Mouse (Mus musculus) neural tube, embryonic 15.5 days (tissue): ENCODE results near the gene Rcor3. TPM values are rescaled to one million over a fixed set of nuclear protein-coding genes. Genes with fewer than 3 reads are reported as not detected.
A peak's percentile ranks its signal among the peaks of the same experiment; 100 is the strongest.

Experiments
- ATAC-seq: fragments of 200-750 bp; cut with Nextera tagmentation; 2 replicates; pipeline ENCODE4 v1.8.0; 2017; ENCODE audit warnings: mild to moderate bottlenecking, moderate TSS enrichment, moderate library complexity; ENCODE audit not compliant: low FRiP score
- H3K27ac ChIP-seq: fragments of 300-500 bp; sonication (generic); replicated peaks from 2 replicates; pipeline ENCODE4 v1.5.1; 2015; ENCODE audit warnings: mild to moderate bottlenecking, inconsistent platforms
- H3K27me3 ChIP-seq: fragments of 300-500 bp; sonication (generic); replicated peaks from 2 replicates; pipeline ENCODE4 v1.6.1; 2015; ENCODE audit warnings: inconsistent platforms
- H3K36me3 ChIP-seq: fragments of 300-500 bp; sonication (generic); 2 replicates; pipeline ENCODE4 v1.6.1; 2015; ENCODE audit warnings: inconsistent platforms
- H3K4me1 ChIP-seq: fragments of 300-500 bp; sonication (generic); 2 replicates; pipeline ENCODE4 v1.6.1; 2015; ENCODE audit warnings: inconsistent platforms
- H3K4me2 ChIP-seq: fragments of 300-500 bp; sonication (generic); 2 replicates; pipeline ENCODE4 v1.6.1; 2015; ENCODE audit warnings: inconsistent platforms, mild to moderate bottlenecking, moderate library complexity
- H3K4me3 ChIP-seq: fragments of 300-500 bp; sonication (generic); replicated peaks from 2 replicates; pipeline ENCODE4 v1.5.1; 2015; ENCODE audit warnings: mild to moderate bottlenecking, inconsistent platforms
- H3K9ac ChIP-seq: fragments of 300-500 bp; sonication (generic); replicated peaks from 2 replicates; pipeline ENCODE4 v1.6.1; 2015; ENCODE audit warnings: mild to moderate bottlenecking, inconsistent platforms
- H3K9me3 ChIP-seq: fragments of 300-500 bp; sonication (generic); replicated peaks from 2 replicates; pipeline ENCODE4 v1.6.1; 2016; ENCODE audit warnings: inconsistent platforms
- WGBS: fragments of 180-500 bp; shearing (Covaris S2); methylation state at CpG from one replicate; pipeline ENCODE4 v1.1.7; 2015; ENCODE audit warnings: mixed read lengths; 5-methylcytosine and 5-hydroxymethylcytosine counted together
- polyA plus RNA-seq: library from polyadenylated mRNA; unstranded; fragments of >200 nt; fragmentation: Nextera tagmentation; extraction: Ambion mirVana; gene quantifications from 2 replicates; pipeline ENCODE4 v1.2.1, GENCODE M21; 2015

Gene Rcor3
- polyA plus RNA-seq, result 36.0 and 38.3 TPM in 2 replicates

DNA sequence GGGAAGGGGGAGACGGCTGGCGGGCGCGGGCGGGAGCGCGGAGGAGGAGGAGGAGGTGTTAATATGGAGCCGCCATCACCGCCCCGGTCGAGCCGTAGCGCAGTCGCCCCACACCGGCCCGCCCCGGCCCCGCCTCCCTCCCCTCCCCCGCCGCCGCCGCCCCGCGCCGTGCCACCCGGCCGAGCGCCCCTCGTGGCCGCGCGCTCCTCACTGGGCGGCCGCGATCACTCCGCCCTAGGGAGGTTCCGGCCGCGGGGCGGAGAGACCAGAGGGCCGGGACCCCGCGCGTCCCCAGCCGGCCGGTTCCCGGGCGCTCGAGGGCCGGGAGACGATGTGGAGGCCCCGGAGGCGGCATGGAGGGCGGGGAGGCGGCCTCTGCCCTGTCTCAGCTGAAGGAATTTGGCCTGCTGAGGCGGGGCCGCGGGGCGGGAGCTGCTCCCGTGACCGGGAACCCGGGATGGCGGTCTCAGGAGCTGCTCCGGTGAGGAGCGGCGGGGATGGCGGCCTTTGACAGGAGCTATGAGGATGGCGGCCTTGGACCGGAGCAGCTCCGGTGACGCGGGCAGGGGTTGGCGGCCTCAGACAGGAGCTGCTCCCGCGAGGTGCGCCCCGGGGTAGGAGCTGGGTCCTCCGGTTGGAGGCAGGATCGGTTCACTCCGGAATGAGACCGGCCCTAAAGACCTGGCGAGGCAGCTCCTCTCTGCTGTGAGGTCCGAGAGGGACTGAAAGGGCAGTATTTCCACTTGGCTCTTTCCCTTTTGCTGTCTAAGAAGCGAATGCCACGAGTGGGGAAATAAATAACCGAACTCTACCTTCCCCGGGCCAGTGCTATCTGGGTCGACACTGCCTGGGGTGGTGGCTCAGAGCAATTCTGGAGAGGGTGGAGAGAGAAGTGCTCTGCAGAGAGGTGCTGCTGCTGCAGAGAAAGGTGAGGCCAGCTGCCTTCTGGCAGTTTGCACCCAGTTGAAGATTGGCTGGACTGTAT lies at the start of gene Rcor3:
Gene Rcor3, minus strand, starts transcription at position 137 of the 985 bp plus-strand sequence.
- Histone ChIP-seq H3K27ac (peak within 1 kb of the TSS; percentile 99), H3K4me1 (peaks cover 25% of the 10 kb centered on the region), H3K4me2 (peak within 1 kb of the TSS; percentile 82), H3K4me3 (peak within 1 kb of the TSS; percentile 86), H3K36me3 (no peaks in the 10 kb centered on the region), H3K9ac (peak within 1 kb of the TSS; percentile 98), H3K9me3 (no peaks in the 10 kb centered on the region), H3K27me3 (no peaks in the 10 kb centered on the region)
- ATAC-seq, result peak; percentile 92
- WGBS, result under 1% methylated on average over 55 of the region's 88 CpGs

- 81% methylated on average over 4 of the region's 4 CpGs for WGBS
Measured at GRCm38 (mm10) chr1:192181696-192182257, 43.9 kb upstream of the Rcor3 start.

GRCm38 (mm10) chr1:192179877-192180276 lies 42.0 kb upstream of the Rcor3 start:
- ATAC-seq, result no peak
- Histone ChIP-seq H3K4me2 (no peak overlapping the region), H3K4me3 (no peak overlapping the region), H3K4me1 (no peaks in the 10 kb centered on the region), H3K27me3 (no peaks in the 10 kb centered on the region), H3K27ac (no peak overlapping the region), H3K9ac (no peak overlapping the region), H3K36me3 (no peaks in the 10 kb centered on the region), H3K9me3 (no peaks in the 10 kb centered on the region)
- WGBS, result 81% methylated on average over 3 of the region's 3 CpGs

More at GRCm38 (mm10) chr1:192181696-192182257, 43.9 kb upstream of the Rcor3 start:
- H3K9ac ChIP-seq, result no peak overlapping the region
- H3K4me2 ChIP-seq, result no peak overlapping the region
- H3K27me3 ChIP-seq, result no peaks in the 10 kb centered on the region
- no peaks in the 10 kb centered on the region for H3K9me3 ChIP-seq
- no peaks in the 10 kb centered on the region for H3K4me1 ChIP-seq
- no peak overlapping the region for H3K27ac ChIP-seq
- no peaks in the 10 kb centered on the region for H3K36me3 ChIP-seq
- no peak for ATAC-seq
- H3K4me3 ChIP-seq, result no peak overlapping the region

GRCm38 (mm10) chr1:192171477-192171876 lies 33.6 kb upstream of the Rcor3 start:
- Histone ChIP-seq H3K4me1 (no peaks in the 10 kb centered on the region), H3K9me3 (no peaks in the 10 kb centered on the region), H3K27ac (no peak overlapping the region), H3K4me3 (no peak overlapping the region), H3K9ac (no peak overlapping the region), H3K4me2 (no peak overlapping the region), H3K27me3 (no peaks in the 10 kb centered on the region), H3K36me3 (no peaks in the 10 kb centered on the region)
- no peak for ATAC-seq
- WGBS, result 89% methylated on average over 3 of the region's 3 CpGs

GRCm38 (mm10) chr1:192151179-192151578 lies 13.3 kb upstream of the Rcor3 start:
- Histone ChIP-seq H3K36me3 (no peaks in the 10 kb centered on the region), H3K4me3 (no peak overlapping the region), H3K4me2 (no peak overlapping the region), H3K9ac (no peak overlapping the region), H3K4me1 (no peaks in the 10 kb centered on the region), H3K27me3 (no peaks in the 10 kb centered on the region), H3K27ac (no peak overlapping the region), H3K9me3 (no peaks in the 10 kb centered on the region)
- WGBS, result 87% methylated on average over 4 of the region's 4 CpGs
- ATAC-seq, result no peak

- Histone ChIP-seq H3K4me2 (no peak overlapping the region), H3K9me3 (no peaks in the 10 kb centered on the region), H3K4me3 (no peak overlapping the region), H3K9ac (no peak overlapping the region), H3K27ac (no peak overlapping the region), H3K4me1 (peaks cover 19% of the 10 kb centered on the region), H3K36me3 (no peaks in the 10 kb centered on the region), H3K27me3 (no peaks in the 10 kb centered on the region)
- ATAC-seq, result no peak
- 99% methylated on average over 2 of the region's 2 CpGs for WGBS
Measured at GRCm38 (mm10) chr1:192140313-192140712, 2.5 kb upstream of the Rcor3 start.

- H3K4me3 ChIP-seq, result peak overlapping the region; percentile 86
- no peaks in the 10 kb centered on the region for H3K36me3 ChIP-seq
- peak; percentile 53; the same call in 1 of the 2 replicates for ATAC-seq
- H3K27ac ChIP-seq, result peak overlapping the region; percentile 99
- H3K27me3 ChIP-seq, result no peaks in the 10 kb centered on the region
- H3K9me3 ChIP-seq, result no peaks in the 10 kb centered on the region
- under 1% methylated on average over 53 of the region's 61 CpGs for WGBS
- H3K9ac ChIP-seq, result peak overlapping the region; percentile 98
- peaks cover 25% of the 10 kb centered on the region for H3K4me1 ChIP-seq
- peak overlapping the region; percentile 82 for H3K4me2 ChIP-seq
Measured at GRCm38 (mm10) chr1:192137291-192137925, 454 bp downstream of the Rcor3 start.

GRCm38 (mm10) chr1:192136561-192137290 lies 1.1 kb downstream of the Rcor3 start:
- H3K4me2 ChIP-seq, result peak overlapping the region; percentile 82
- under 1% methylated on average over 55 of the region's 55 CpGs for WGBS
- H3K9me3 ChIP-seq, result no peaks in the 10 kb centered on the region
- ATAC-seq, result peak; percentile 80
- H3K9ac ChIP-seq, result peak overlapping the region; percentile 98
- H3K4me1 ChIP-seq, result peaks cover 25% of the 10 kb centered on the region
- peak overlapping the region; percentile 99 for H3K27ac ChIP-seq
- H3K4me3 ChIP-seq, result peak overlapping the region; percentile 86
- no peaks in the 10 kb centered on the region for H3K27me3 ChIP-seq
- H3K36me3 ChIP-seq, result no peaks in the 10 kb centered on the region

- Histone ChIP-seq H3K4me3 (no peak overlapping the region), H3K36me3 (peaks cover 20% of the 10 kb centered on the region), H3K9me3 (no peaks in the 10 kb centered on the region), H3K4me1 (peaks cover 6% of the 10 kb centered on the region), H3K27ac (no peak overlapping the region), H3K27me3 (no peaks in the 10 kb centered on the region), H3K4me2 (no peak overlapping the region), H3K9ac (no peak overlapping the region)
- 85% methylated on average over 1 of the region's 1 CpGs for WGBS
- no peak for ATAC-seq
Measured at GRCm38 (mm10) chr1:192130202-192130601, 7.7 kb downstream of the Rcor3 start.

GRCm38 (mm10) chr1:192128343-192128742 lies 9.5 kb downstream of the Rcor3 start:
- no peak overlapping the region for H3K4me2 ChIP-seq
- H3K36me3 ChIP-seq, result peaks cover 33% of the 10 kb centered on the region
- no peak overlapping the region for H3K4me3 ChIP-seq
- H3K27ac ChIP-seq, result no peak overlapping the region
- no peaks in the 10 kb centered on the region for H3K27me3 ChIP-seq
- H3K9ac ChIP-seq, result no peak overlapping the region
- no peaks in the 10 kb centered on the region for H3K9me3 ChIP-seq
- WGBS, result 94% methylated on average over 8 of the region's 8 CpGs
- ATAC-seq, result no peak
- H3K4me1 ChIP-seq, result no peaks in the 10 kb centered on the region

- no peak overlapping the region for H3K27ac ChIP-seq
- no peak overlapping the region for H3K9ac ChIP-seq
- no peaks in the 10 kb centered on the region for H3K4me1 ChIP-seq
- H3K4me3 ChIP-seq, result no peak overlapping the region
- ATAC-seq, result no peak
- no peaks in the 10 kb centered on the region for H3K27me3 ChIP-seq
- peaks cover 54% of the 10 kb centered on the region for H3K36me3 ChIP-seq
- WGBS, result 87% methylated on average over 6 of the region's 6 CpGs
- no peak overlapping the region for H3K4me2 ChIP-seq
- H3K9me3 ChIP-seq, result no peaks in the 10 kb centered on the region
Measured at GRCm38 (mm10) chr1:192125761-192126160, 12.1 kb downstream of the Rcor3 start.
